Mouse (Mus musculus) urinary bladder, postnatal 4 days (tissue): Measurements from ENCODE around the gene Gm17521.
"Not testable (repeated sequence)": the region's sequence is repeated elsewhere in the genome, so short reads cannot be mapped to it uniquely, and the experiment has no call there.

ENCODE experiments used
- DNase-seq, 2 experiments: peaks; one replicate each; pipeline ENCODE4 v3.0.0; 2021 to 2022; ENCODE audit warnings: low spot score in 2 of 2

Gm17521 gene

GRCm38 (mm10) chrX:123029569-123029968 lies at the start of gene Gm17521:
TSS of gene Gm17521 (minus strand) at chrX:123029669.
- DNase-seq: not testable (repeated sequence)

GRCm38 (mm10) chrX:123043956-123044355 lies 14.5 kb upstream of the Gm17521 start:
- DNase-seq: no peak

DNA sequence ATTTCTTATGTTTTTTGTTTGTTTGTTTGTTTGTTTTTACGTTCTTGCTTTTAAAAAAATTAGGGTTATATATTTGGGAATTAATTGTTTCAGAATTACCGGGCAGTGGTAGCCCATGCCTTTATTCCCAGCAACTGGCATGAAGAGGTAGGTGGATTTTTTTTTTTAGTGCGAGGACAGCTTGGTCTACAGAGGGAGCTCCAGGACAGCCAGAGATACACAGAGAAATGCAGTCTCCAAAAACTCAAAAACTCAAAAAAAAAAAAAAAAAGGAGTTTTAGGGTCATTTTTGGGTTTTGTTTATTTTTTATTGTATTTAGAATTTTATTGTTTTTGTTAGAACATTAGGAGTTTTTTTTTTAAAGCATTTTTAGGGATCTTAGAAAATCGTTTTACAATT lies 14.0 kb upstream of the Gm17521 start:
- DNase-seq: no peak
